Mouse (Mus musculus): ENCODE measurements at regions not wholly inside any gene's neighbourhood (a gene's known extent, or its start where the extent isn't known, plus 50 kb on each side); places are given as distances from the start of the nearest gene placed in this dataset.
"Not testable (repeated sequence)": the region's sequence is repeated elsewhere in the genome, so short reads cannot be mapped to it uniquely, and the experiment has no call there.

GRCm38 (mm10) chr4:55245789-55246188, 104.1 kb upstream of the Rad23b start:
- ATAC-seq: no peak
- no peaks in the 10 kb centered on the region for H3K9me3 ChIP-seq (ENCODE audit: control insufficient read depth, low read length)
- H3K4me1 ChIP-seq (ENCODE audit: control insufficient read depth, insufficient read depth, low read depth, low read length): no peaks in the 10 kb centered on the region; the same call in 1 of the 2 replicates
- 70% methylated on average over 10 of the region's 10 CpGs for WGBS
- H3K27me3 ChIP-seq (replicated peaks; ENCODE audit: control insufficient read depth, insufficient read depth, low read length): peaks cover 3% of the 10 kb centered on the region; the same call in 1 of the 2 replicates
- no peak overlapping the region for H3K4me2 ChIP-seq (ENCODE audit: low read length)
- H3K36me3 ChIP-seq (ENCODE audit: control insufficient read depth, insufficient read depth, low read length): no peaks in the 10 kb centered on the region
- no peak overlapping the region for H3K4me3 ChIP-seq (ENCODE audit: low read length)
- H3K9ac ChIP-seq (ENCODE audit: low read depth, low read length): no peak overlapping the region
- H3K27ac ChIP-seq (ENCODE audit: low read depth, low read length): no peak overlapping the region

DNA sequence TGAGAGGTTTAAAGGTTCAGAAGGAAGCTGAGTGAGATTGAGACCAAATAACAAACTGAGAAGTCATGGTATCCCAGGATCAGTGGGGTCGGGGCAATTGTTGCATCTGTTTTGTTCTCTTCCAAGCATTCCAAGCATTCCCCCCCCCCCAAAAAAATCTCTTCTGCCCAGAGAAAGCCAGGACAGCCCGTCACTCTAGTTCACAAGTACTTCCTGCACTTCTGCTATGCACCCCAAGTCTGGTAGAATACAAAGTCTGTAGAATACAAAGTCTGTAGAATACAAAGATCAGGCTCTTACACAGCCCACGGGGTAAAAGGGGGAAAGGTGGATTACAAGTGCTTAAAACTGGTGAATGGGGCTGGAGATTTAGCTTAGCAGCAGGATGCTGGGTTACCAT, 99.5 kb upstream of the Rad23b start:
- H3K9me3 ChIP-seq (ENCODE audit: control insufficient read depth, low read length): no peaks in the 10 kb centered on the region
- H3K9ac ChIP-seq (ENCODE audit: low read depth, low read length): no peak overlapping the region
- H3K4me1 ChIP-seq (ENCODE audit: control insufficient read depth, insufficient read depth, low read depth, low read length): no peaks in the 10 kb centered on the region
- ATAC-seq: no peak
- no peak overlapping the region for H3K4me2 ChIP-seq (ENCODE audit: low read length)
- no peaks in the 10 kb centered on the region for H3K27me3 ChIP-seq (replicated peaks; ENCODE audit: control insufficient read depth, insufficient read depth, low read length)
- no peak overlapping the region for H3K4me3 ChIP-seq (ENCODE audit: low read length)
- H3K36me3 ChIP-seq (ENCODE audit: control insufficient read depth, insufficient read depth, low read length): no peaks in the 10 kb centered on the region
- WGBS: 38% methylated on average over 3 of the region's 3 CpGs
- H3K27ac ChIP-seq (ENCODE audit: low read depth, low read length): no peak overlapping the region

- WGBS: 76% methylated on average over 5 of the region's 5 CpGs
- Histone ChIP-seq H3K4me1 (ENCODE audit: control insufficient read depth, insufficient read depth, low read depth, low read length) (no peaks in the 10 kb centered on the region), H3K27me3 (replicated peaks; ENCODE audit: control insufficient read depth, insufficient read depth, low read length) (no peaks in the 10 kb centered on the region), H3K27ac (ENCODE audit: low read depth, low read length) (no peak overlapping the region), H3K9me3 (ENCODE audit: control insufficient read depth, low read length) (no peaks in the 10 kb centered on the region), H3K4me3 (ENCODE audit: low read length) (no peak overlapping the region), H3K9ac (ENCODE audit: low read depth, low read length) (no peak overlapping the region), H3K4me2 (ENCODE audit: low read length) (no peak overlapping the region), H3K36me3 (ENCODE audit: control insufficient read depth, insufficient read depth, low read length) (no peaks in the 10 kb centered on the region)
- no peak for ATAC-seq
These were observed 98.3 kb upstream of the Rad23b start for GRCm38 (mm10) chr4:55251546-55251945.

DNA sequence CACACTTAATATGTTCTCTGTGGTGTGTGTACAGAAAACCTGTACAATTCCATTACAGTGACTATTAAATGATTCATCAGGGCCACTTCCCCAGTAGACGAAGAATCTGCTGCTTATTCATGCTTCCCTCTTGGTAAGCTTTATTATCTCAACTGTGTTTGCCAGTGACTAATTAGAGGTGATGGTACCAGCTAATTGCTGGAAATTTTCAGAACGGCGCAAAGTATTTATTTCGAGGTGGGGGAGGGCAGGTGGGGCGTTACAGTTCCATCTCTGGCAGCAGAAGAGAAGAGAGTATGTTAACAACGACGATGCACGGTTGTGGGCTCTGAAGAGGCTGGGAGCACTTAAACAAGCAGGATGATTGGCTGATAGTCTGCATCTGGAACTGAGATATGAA, 96.1 kb upstream of the Rad23b start:
- Histone ChIP-seq H3K36me3 (ENCODE audit: control insufficient read depth, insufficient read depth, low read length) (no peaks in the 10 kb centered on the region), H3K4me3 (ENCODE audit: low read length) (no peak overlapping the region), H3K4me2 (ENCODE audit: low read length) (no peak overlapping the region), H3K27me3 (replicated peaks; ENCODE audit: control insufficient read depth, insufficient read depth, low read length) (no peaks in the 10 kb centered on the region), H3K4me1 (ENCODE audit: control insufficient read depth, insufficient read depth, low read depth, low read length) (no peaks in the 10 kb centered on the region), H3K27ac (ENCODE audit: low read depth, low read length) (no peak overlapping the region), H3K9me3 (ENCODE audit: control insufficient read depth, low read length) (no peaks in the 10 kb centered on the region), H3K9ac (ENCODE audit: low read depth, low read length) (no peak overlapping the region)
- WGBS: 62% methylated on average over 8 of the region's 8 CpGs
- ATAC-seq: no peak

DNA sequence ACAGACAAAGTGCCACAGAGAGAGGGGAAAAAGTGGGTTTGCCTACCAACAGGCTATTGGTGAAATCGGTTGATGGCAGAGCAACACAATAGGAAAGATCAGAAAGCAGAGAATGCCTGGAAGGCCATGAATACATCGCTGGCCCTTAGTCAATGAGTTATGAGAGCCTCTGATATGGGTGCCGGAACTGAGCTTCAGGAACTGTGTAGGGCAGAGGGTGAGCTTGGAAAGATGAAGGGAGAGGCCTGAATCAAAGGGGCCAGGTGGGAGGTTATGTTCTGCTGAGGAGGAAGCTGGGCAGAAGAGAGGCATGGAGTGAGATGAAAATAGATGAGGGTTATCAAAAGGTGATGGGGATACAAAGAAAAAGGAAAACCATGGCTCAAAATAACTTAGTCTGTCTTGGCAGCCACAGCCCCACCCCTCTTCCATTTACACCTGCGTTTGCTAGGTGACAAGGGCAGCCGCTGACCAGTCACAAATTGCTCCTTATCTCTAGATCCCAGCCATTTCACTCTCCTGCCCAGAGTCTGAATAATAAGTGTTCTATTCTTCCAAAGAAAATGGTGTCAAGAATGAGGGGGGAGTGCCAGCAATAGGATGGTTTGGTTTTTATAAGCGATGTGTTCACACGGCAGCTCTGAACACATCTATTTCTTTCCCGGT, 77.7 kb upstream of the Rad23b start:
- 77% methylated on average over 8 of the region's 8 CpGs for whole genome bisulfite sequencing
- H3K4me2 ChIP-seq (ENCODE audit: low read length): no peak overlapping the region

DNA sequence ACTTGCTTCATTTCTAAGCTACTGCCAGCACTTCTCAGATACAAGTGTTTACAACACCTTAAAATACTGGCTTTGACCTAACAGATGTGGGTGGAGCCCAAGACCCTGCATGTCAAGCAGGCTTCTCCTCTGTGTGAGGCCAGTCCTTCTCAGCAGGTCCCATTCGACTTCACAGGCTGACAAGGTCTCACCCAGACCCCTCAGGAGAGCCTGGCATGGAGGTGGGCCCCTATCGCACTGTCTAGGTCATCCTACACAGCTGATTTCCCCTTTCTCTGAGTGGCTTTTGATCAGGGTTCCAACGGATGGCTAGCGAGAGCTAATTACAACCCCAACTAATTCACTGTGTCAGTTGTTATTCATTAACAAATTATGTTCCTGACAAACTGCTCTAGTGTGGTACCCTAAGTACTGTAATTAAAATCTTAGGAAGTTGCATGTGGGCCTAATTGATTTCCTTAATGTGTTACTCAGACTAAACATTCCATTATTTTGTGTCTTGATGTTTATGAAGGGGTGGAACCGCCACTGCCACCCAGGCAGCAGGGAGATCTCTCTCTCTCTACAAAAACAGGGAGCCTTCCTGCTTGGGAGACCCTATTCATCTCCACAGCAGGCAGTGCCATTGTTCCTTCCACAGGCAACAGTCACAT, 73.4 kb upstream of the Rad23b start:
- no peak for ATAC-seq
- Histone ChIP-seq H3K27ac (ENCODE audit: low read depth, low read length) (no peak overlapping the region), H3K27me3 (replicated peaks; ENCODE audit: control insufficient read depth, insufficient read depth, low read length) (no peaks in the 10 kb centered on the region), H3K4me2 (ENCODE audit: low read length) (no peak overlapping the region), H3K4me1 (ENCODE audit: control insufficient read depth, insufficient read depth, low read depth, low read length) (no peaks in the 10 kb centered on the region), H3K36me3 (ENCODE audit: control insufficient read depth, insufficient read depth, low read length) (no peaks in the 10 kb centered on the region), H3K4me3 (ENCODE audit: low read length) (no peak overlapping the region), H3K9ac (ENCODE audit: low read depth, low read length) (no peak overlapping the region), H3K9me3 (ENCODE audit: control insufficient read depth, low read length) (no peaks in the 10 kb centered on the region)
- WGBS: 13% methylated on average over 5 of the region's 5 CpGs

More for the DNA sequence above, 77.7 kb upstream of the Rad23b start:
- H3K4me3 ChIP-seq (ENCODE audit: low read length): no peak overlapping the region
- ATAC-seq: no peak
- H3K36me3 ChIP-seq (ENCODE audit: control insufficient read depth, insufficient read depth, low read length): no peaks in the 10 kb centered on the region
- H3K9me3 ChIP-seq (ENCODE audit: control insufficient read depth, low read length): no peaks in the 10 kb centered on the region
- no peak overlapping the region for H3K27ac ChIP-seq (ENCODE audit: low read depth, low read length)
- H3K27me3 ChIP-seq (replicated peaks; ENCODE audit: control insufficient read depth, insufficient read depth, low read length): no peaks in the 10 kb centered on the region
- no peaks in the 10 kb centered on the region for H3K4me1 ChIP-seq (ENCODE audit: control insufficient read depth, insufficient read depth, low read depth, low read length)
- H3K9ac ChIP-seq (ENCODE audit: low read depth, low read length): no peak overlapping the region

DNA sequence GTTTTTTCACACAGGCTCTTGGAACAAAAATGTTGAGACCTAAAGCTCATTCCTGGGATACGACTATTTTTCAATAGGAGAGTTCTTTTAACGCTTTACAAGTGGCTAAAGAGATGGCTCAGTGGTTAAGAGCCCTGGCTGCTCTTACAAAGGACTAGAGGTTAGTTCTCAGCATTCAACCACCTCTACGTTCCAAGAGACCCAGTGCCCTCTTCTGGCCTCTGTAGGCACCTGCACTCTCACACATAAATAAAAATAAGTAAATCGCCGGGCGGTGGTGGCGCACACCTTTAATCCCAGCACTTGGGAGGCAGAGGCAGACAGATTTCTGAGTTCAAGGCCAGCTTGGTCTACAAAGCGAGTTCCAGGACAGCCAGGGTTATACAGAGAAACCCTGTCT, 70.5 kb upstream of the Rad23b start:
- H3K36me3 ChIP-seq (ENCODE audit: control insufficient read depth, insufficient read depth, low read length); H3K4me3 ChIP-seq (ENCODE audit: low read length); H3K9ac ChIP-seq (ENCODE audit: low read depth, low read length); H3K4me1 ChIP-seq (ENCODE audit: control insufficient read depth, insufficient read depth, low read depth, low read length); H3K27me3 ChIP-seq (replicated peaks; ENCODE audit: control insufficient read depth, insufficient read depth, low read length); H3K27ac ChIP-seq (ENCODE audit: low read depth, low read length); H3K4me2 ChIP-seq (ENCODE audit: low read length); ATAC-seq; H3K9me3 ChIP-seq (ENCODE audit: control insufficient read depth, low read length): not testable (repeated sequence)
- WGBS: 88% methylated on average over 8 of the region's 8 CpGs

DNA sequence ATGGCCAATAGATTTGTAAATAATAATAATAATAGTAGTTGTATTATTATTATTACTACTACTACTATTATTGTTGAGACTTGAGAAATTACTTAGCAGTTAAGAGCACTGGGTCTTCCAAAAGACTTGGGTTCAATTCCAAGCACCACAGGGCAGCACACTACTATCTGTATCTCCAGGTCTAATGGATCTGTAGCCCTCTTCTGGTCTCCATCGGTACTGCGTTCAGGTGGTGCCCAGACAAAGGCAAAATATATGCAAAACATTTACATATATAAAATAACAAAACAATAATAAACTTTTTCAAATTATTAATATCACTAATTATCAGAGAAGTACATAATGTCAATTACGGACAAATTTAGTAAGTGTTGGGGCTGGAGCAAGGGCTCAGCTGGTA, 69.1 kb upstream of the Rad23b start:
- Histone ChIP-seq H3K4me1 (ENCODE audit: control insufficient read depth, insufficient read depth, low read depth, low read length) (no peaks in the 10 kb centered on the region), H3K27me3 (replicated peaks; ENCODE audit: control insufficient read depth, insufficient read depth, low read length) (no peaks in the 10 kb centered on the region), H3K27ac (ENCODE audit: low read depth, low read length) (no peak overlapping the region), H3K9me3 (ENCODE audit: control insufficient read depth, low read length) (no peaks in the 10 kb centered on the region), H3K4me2 (ENCODE audit: low read length) (no peak overlapping the region), H3K36me3 (ENCODE audit: control insufficient read depth, insufficient read depth, low read length) (no peaks in the 10 kb centered on the region), H3K4me3 (ENCODE audit: low read length) (no peak overlapping the region), H3K9ac (ENCODE audit: low read depth, low read length) (no peak overlapping the region)
- ATAC-seq: no peak
- 89% methylated on average over 3 of the region's 3 CpGs for WGBS

- H3K27me3 ChIP-seq (replicated peaks; ENCODE audit: control insufficient read depth, insufficient read depth, low read length): no peaks in the 10 kb centered on the region
- H3K36me3 ChIP-seq (ENCODE audit: control insufficient read depth, insufficient read depth, low read length): no peaks in the 10 kb centered on the region
- H3K4me2 ChIP-seq (ENCODE audit: low read length): no peak overlapping the region
- no peak overlapping the region for H3K9ac ChIP-seq (ENCODE audit: low read depth, low read length)
- no peak for ATAC-seq
- no peaks in the 10 kb centered on the region for H3K4me1 ChIP-seq (ENCODE audit: control insufficient read depth, insufficient read depth, low read depth, low read length)
- 73% methylated on average over 14 of the region's 14 CpGs for WGBS
- H3K4me3 ChIP-seq (ENCODE audit: low read length): no peak overlapping the region
- no peaks in the 10 kb centered on the region for H3K9me3 ChIP-seq (ENCODE audit: control insufficient read depth, low read length)
- H3K27ac ChIP-seq (ENCODE audit: low read depth, low read length): no peak overlapping the region
These were observed 68.3 kb upstream of the Rad23b start for GRCm38 (mm10) chr4:55281486-55282096.
